Mouse (Mus musculus): ENCODE data around the gene Tgfbr3. TPM values are rescaled to one million over a fixed set of nuclear protein-coding genes. Genes with fewer than 3 reads are reported as not detected.
A peak's percentile ranks its signal among the peaks of the same experiment; 100 is the strongest.
"Not testable (repeated sequence)": the region's sequence is repeated elsewhere in the genome, so short reads cannot be mapped to it uniquely, and the experiment has no call there.

Gene Tgfbr3
- total RNA-seq, 2 experiments from 2014 or later = 20.5 to 22.9 TPM

- intact Hi-C loops (cut with DNase I) = no loop called here
- H3K4me3 ChIP-seq = no peak overlapping the region
- no peak overlapping the region for H3K27ac ChIP-seq
- no peak for DNase-seq
- TF ChIP-seq CTCF (IDR thresholded peaks at IDR 0.05) = no peak
Observed at GRCm38 (mm10) chr5:107250548-107251272, 38.7 kb downstream of the Tgfbr3 start.

DNA sequence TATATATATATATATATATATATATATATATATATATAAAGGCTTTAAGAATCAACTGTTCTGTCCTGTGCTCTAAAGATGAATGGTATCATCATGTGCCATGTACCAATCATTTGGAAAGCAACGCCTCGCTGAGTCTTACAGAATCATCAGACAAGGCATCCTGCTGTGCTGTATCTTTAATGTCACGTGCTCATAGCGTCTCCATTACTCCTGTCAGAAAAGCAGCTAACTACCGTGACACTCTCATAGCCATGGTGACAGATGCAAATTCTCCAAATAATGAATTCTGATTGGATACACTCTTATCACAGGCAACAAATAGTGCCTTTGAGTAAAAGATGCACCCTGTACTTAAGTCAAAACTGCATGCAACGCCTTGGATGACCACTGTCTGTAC lies 40.7 kb downstream of the Tgfbr3 start:
- no peak for TF ChIP-seq CTCF (IDR thresholded peaks at IDR 0.05)
- intact Hi-C loops (cut with DNase I) = no loop called here
- Histone ChIP-seq H3K4me3 (no peak overlapping the region), H3K27ac (no peak overlapping the region)
- no peak for DNase-seq

DNA sequence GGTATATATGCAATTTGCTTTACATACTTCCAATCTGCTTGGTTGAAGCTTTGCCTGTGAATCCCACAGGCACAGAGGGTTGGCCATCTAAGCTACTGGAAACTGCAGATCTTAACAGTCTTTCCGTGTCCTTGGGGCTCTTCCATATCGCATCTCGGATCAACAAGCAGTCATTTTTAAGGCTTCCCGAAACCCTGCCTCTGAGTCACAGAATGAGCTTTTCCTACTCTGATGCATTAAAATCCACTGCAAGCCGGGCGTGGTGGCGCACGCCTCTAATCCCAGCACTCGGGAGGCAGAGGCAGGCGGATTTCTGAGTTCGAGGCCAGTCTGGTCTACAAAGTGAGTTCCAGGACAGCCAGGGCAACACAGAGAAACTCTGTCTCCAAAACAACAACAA lies 41.1 kb downstream of the Tgfbr3 start:
- intact Hi-C loops (cut with DNase I); H3K27ac ChIP-seq; H3K4me3 ChIP-seq; DNase-seq: not testable (repeated sequence)

DNA sequence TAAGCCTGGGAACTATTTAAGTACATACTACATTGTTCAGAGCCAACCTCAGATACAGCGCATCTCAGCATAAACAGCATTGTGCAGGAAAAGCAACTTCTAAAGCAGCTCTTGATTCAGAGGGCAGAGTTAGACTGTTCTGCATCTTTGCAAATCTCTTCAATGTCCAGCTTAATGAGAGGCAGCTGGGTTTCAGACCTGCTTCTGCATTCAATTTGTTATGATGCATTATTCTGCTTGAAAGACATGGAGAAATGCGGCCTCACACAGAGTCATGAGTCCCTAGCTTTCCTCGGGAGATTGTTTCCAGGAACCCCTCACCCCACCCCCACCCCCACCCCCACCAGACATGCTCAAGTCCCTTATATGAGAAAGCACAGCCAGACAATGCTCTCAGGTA lies 41.6 kb downstream of the Tgfbr3 start:
- no peak for TF ChIP-seq CTCF (IDR thresholded peaks at IDR 0.05)
- Histone ChIP-seq H3K4me3 (no peak overlapping the region), H3K27ac (no peak overlapping the region)
- intact Hi-C loops (cut with DNase I) = no loop called here
- DNase-seq = no peak

GRCm38 (mm10) chr5:107243445-107243844 lies 46.0 kb downstream of the Tgfbr3 start:
- H3K4me3 ChIP-seq = no peak overlapping the region
- intact Hi-C loops (cut with DNase I) = no loop called here
- H3K27ac ChIP-seq = no peak overlapping the region
- no peak for TF ChIP-seq CTCF (IDR thresholded peaks at IDR 0.05)
- no peak for DNase-seq

DNA sequence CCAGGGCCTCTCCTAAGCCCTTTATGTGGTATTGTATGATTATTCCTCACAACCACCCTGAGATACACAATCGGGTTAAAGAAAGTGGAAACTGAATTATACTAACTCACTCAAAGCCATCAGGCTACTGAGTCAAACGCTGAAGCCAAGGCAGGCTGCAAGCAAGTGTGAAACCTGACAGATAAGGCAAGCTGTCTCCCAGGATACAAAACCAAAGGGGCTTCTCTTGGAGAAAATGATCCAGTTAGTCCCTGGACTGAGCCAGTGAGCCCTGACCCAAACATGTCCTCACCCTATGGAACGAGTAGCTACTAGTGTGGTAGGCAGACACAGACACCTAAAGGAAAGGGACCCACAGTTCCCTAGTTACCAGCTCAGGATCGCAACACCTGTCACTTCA lies 46.4 kb downstream of the Tgfbr3 start:
- H3K4me3 ChIP-seq = no peak overlapping the region
- DNase-seq = no peak
- TF ChIP-seq CTCF (IDR thresholded peaks at IDR 0.05) = no peak
- H3K27ac ChIP-seq = no peak overlapping the region
- intact Hi-C loops (cut with DNase I) = no loop called here

DNA sequence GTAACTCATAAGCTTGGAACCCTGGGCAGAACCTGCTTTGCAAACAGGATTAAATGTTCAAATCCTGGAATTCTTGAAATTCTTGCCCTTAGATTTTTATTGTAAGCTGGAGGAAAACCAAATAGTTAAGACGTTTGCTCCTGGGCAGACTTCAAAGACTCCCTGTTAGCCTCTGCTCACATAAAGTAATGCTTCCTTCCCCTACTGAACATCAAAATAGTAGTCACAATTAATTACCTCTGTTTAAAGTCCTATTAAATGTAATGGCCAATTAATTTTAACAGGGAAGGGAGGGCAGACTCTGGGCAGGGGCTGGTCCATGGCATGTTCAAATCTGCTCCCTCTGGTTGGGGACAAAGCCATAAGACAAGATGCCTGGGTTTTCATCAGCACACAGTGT lies 49.2 kb downstream of the Tgfbr3 start:
- intact Hi-C loops (cut with DNase I) = no loop called here
- DNase-seq = no peak
- no peak for TF ChIP-seq CTCF (IDR thresholded peaks at IDR 0.05)
- Histone ChIP-seq H3K4me3 (no peak overlapping the region), H3K27ac (no peak overlapping the region)

- DNase-seq = peak; percentile 68
- no peak for TF ChIP-seq CTCF (IDR thresholded peaks at IDR 0.05)
- intact Hi-C loops (cut with DNase I) = no loop called here
- H3K4me3 ChIP-seq = peak overlapping the region; percentile 2; the same call in 1 of the 2 replicates
- peak overlapping the region; percentile 73 for H3K27ac ChIP-seq
Observed at GRCm38 (mm10) chr5:107237971-107238426, 51.4 kb downstream of the Tgfbr3 start.

GRCm38 (mm10) chr5:107236975-107237374 lies 52.5 kb downstream of the Tgfbr3 start:
- TF ChIP-seq CTCF (IDR thresholded peaks at IDR 0.05) = no peak
- DNase-seq = no peak
- intact Hi-C loops (cut with DNase I) = no loop called here
- Histone ChIP-seq H3K27ac (peak overlapping the region; percentile 73), H3K4me3 (no peak overlapping the region)

GRCm38 (mm10) chr5:107236039-107236438 lies 53.4 kb downstream of the Tgfbr3 start:
- no peak for TF ChIP-seq CTCF (IDR thresholded peaks at IDR 0.05)
- intact Hi-C loops (cut with DNase I) = no loop called here
- Histone ChIP-seq H3K4me3 (no peak overlapping the region), H3K27ac (peak overlapping the region; percentile 73)
- no peak for DNase-seq

GRCm38 (mm10) chr5:107233366-107234354 lies 55.8 kb downstream of the Tgfbr3 start:
- H3K4me3 ChIP-seq = peak overlapping the region; percentile 35
- no peak for TF ChIP-seq CTCF (IDR thresholded peaks at IDR 0.05)
- intact Hi-C loops (cut with DNase I) = loop anchor here (5.0 kb wide), 1 partner anchor 81 kb away; no protein-coding TSS in a partner anchor
- peak overlapping the region; percentile 73 for H3K27ac ChIP-seq
- DNase-seq = peak; percentile 55

GRCm38 (mm10) chr5:107230189-107230588 lies 59.2 kb downstream of the Tgfbr3 start:
- H3K27ac ChIP-seq = no peak overlapping the region
- no peak for DNase-seq
- TF ChIP-seq CTCF (IDR thresholded peaks at IDR 0.05) = no peak
- intact Hi-C loops (cut with DNase I) = loop anchor here (5.0 kb wide), 1 partner anchor 78 kb away; no protein-coding TSS in a partner anchor
- H3K4me3 ChIP-seq = no peak overlapping the region

DNA sequence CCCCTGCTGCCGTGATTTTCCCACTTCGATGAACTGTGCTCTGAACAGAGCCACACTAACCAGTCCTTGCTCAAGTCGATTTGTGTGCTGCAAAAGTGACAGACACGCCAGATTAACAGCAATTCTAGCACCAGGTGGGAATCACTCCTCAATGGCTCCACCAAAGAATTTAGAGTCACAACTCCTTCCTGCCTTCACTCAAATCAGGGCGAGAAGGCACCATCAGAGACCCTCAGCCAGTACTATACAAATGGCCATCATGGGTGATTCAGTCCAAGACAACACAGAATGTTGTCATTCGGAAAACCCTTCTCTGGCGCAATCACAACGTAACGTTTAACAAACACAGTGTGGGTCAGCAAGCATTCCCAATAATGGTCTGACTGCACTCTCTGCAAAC lies 60.4 kb downstream of the Tgfbr3 start:
- intact Hi-C loops (cut with DNase I) = no loop called here

More for the DNA sequence above, 60.4 kb downstream of the Tgfbr3 start:
- no peak for DNase-seq
- no peak overlapping the region for H3K27ac ChIP-seq
- H3K4me3 ChIP-seq = no peak overlapping the region
- TF ChIP-seq CTCF (IDR thresholded peaks at IDR 0.05) = no peak
